Mouse (Mus musculus) thymus, adult 2 months (tissue): Measurements from ENCODE around the gene Atg7. TPM values are rescaled to one million over a fixed set of nuclear protein-coding genes. Genes with fewer than 3 reads are reported as not detected.

Source experiments
- DNase-seq: peaks from one replicate; pipeline ENCODE4 v3.0.0; 2021
- H3K27ac ChIP-seq: fragments of 200-500 bp; 2 replicates; pipeline ENCODE4 v1.5.1; 2012; ENCODE audit warnings: low read length, control low read depth; ENCODE audit not compliant: control insufficient read depth, insufficient read depth
- H3K27me3 ChIP-seq: fragments of 200-500 bp; 2 replicates; pipeline ENCODE4 v1.6.1; 2012; ENCODE audit warnings: mild to moderate bottlenecking, low read length, moderate library complexity, mixed read lengths; ENCODE audit not compliant: control insufficient read depth, insufficient read depth
- H3K36me3 ChIP-seq: fragments of 200-500 bp; 2 replicates; pipeline ENCODE4 v1.6.1; 2012; ENCODE audit warnings: mild to moderate bottlenecking, low read length, moderate library complexity; ENCODE audit not compliant: control insufficient read depth, insufficient read depth
- H3K4me1 ChIP-seq: fragments of 200-500 bp; replicated peaks from 2 replicates; pipeline ENCODE4 v1.6.1; 2012; ENCODE audit warnings: low read length; ENCODE audit not compliant: control insufficient read depth, insufficient read depth
- H3K4me3 ChIP-seq: fragments of 200-500 bp; 2 replicates; pipeline ENCODE4 v1.5.1; 2012; ENCODE audit warnings: mild to moderate bottlenecking, low read length, control low read depth, moderate library complexity; ENCODE audit not compliant: control insufficient read depth, insufficient read depth
- CTCF ChIP-seq: fragments of 200-500 bp; IDR thresholded peaks from 2 replicates; pipeline ENCODE4 v1.5.1; 2012; ENCODE audit warnings: mild to moderate bottlenecking, control low read depth, low read length, moderate library complexity, borderline replicate concordance; ENCODE audit not compliant: control insufficient read depth, poor library complexity, insufficient read depth; ENCODE audit errors: extremely low read depth
- POLR2A ChIP-seq: fragments of 200-500 bp; IDR thresholded peaks from 2 replicates; pipeline ENCODE4 v1.6.1; 2012; ENCODE audit warnings: mild to moderate bottlenecking, low read length, control low read depth, moderate library complexity; ENCODE audit not compliant: control insufficient read depth, poor library complexity, insufficient read depth; ENCODE audit errors: extremely low read depth
- WGBS: fragments of 180-500 bp; shearing (Covaris S2); methylation state at CpG from one replicate; pipeline ENCODE4 v1.1.7; 2018; 5-methylcytosine and 5-hydroxymethylcytosine counted together
- polyA plus RNA-seq: library from polyadenylated mRNA; depleted of rRNA; stranded (reverse); fragments of >200 nt; gene quantifications from 2 replicates; pipeline ENCODE4 v1.2.3, GENCODE M21; 2012

The Atg7 gene
- polyA plus RNA-seq, 1 experiment, result 18.2 TPM

DNA sequence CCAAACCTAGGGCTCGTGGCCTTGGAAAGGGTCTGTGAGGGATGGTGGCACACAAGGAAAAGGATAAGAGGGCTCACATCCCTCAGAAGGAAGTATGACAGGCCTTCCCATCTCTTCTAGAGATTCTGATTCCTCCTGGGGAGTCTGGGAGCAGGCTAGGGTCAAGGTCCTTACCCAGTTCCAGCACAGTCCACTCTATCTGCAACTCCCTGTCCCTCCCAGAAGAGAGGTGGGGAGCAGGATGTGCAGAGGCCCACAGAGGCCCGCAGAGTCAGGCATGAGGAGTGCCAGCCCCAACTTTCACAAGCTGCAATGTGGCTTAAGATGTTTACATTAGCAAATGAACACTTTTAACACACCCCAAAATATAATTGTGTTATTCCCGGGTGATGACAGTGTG lies 212.7 kb downstream of the Atg7 start:
- H3K36me3 ChIP-seq, result peaks cover 2% of the 10 kb centered on the region; the same call in 1 of the 2 replicates
- H3K4me3 ChIP-seq, result no peak overlapping the region
- no peak overlapping the region for H3K27ac ChIP-seq
- H3K4me1 ChIP-seq, result peaks cover 24% of the 10 kb centered on the region
- DNase-seq, result no peak
- no peak for TF ChIP-seq CTCF
- TF ChIP-seq POLR2A, result no peak
- 84% methylated on average over 3 of the region's 3 CpGs for WGBS
- no peaks in the 10 kb centered on the region for H3K27me3 ChIP-seq

DNA sequence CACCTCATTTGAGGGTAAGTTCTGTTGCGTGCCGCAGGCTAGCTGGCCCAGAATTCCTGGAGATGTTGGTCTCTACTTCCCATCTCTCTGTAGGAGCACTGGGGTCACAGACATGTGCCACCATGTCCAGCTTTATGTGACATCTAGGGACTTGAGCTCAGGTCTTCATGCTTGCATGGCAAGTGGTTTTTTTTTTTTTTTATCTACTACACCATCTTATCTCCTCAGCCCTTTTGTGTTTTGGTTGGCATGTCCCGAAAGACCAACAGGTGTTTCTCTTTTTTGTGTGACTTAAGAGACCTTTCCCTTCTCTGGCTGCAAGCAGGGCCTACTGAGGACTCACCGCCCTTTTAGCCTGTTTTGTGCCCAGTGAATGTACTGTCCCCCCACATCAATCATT lies 213.6 kb downstream of the Atg7 start:
- 60% methylated on average over 4 of the region's 4 CpGs for whole genome bisulfite sequencing
- peaks cover 11% of the 10 kb centered on the region for H3K36me3 ChIP-seq
- TF ChIP-seq POLR2A (no peak), CTCF (no peak)

GRCm38 (mm10) chr6:114857996-114858721 lies 215.3 kb downstream of the Atg7 start:
- peaks cover 24% of the 10 kb centered on the region for H3K4me1 ChIP-seq
- no peak for DNase-seq
- WGBS, result 91% methylated on average over 3 of the region's 3 CpGs
- no peaks in the 10 kb centered on the region for H3K27me3 ChIP-seq
- no peak overlapping the region for H3K27ac ChIP-seq
- H3K36me3 ChIP-seq, result peaks cover 27% of the 10 kb centered on the region
- H3K4me3 ChIP-seq, result no peak overlapping the region
- no peak for TF ChIP-seq POLR2A

More for the DNA sequence above, 213.6 kb downstream of the Atg7 start:
- H3K27me3 ChIP-seq, result no peaks in the 10 kb centered on the region
- H3K27ac ChIP-seq, result no peak overlapping the region
- no peak overlapping the region for H3K4me3 ChIP-seq
- DNase-seq, result no peak
- peaks cover 24% of the 10 kb centered on the region for H3K4me1 ChIP-seq

DNA sequence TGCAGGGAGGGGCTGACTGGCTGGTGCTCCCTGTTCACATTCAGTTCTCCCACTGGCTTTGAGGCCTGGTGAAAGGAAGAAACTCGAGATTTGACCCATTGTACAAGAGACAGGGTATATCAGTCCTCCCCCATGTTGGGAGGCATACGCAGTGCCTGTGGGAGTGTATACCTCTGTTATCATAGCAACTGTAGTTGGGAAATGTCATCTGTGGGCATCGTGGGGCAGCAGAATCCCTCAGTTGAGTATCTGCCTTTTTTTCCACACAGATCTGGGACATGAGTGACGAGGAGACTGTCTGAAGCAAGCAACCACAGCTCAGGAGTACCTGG lies 215.8 kb downstream of the Atg7 start:
- H3K4me3 ChIP-seq, result no peak overlapping the region
- H3K27ac ChIP-seq, result no peak overlapping the region
- H3K27me3 ChIP-seq, result no peaks in the 10 kb centered on the region
- peaks cover 24% of the 10 kb centered on the region for H3K4me1 ChIP-seq
- H3K36me3 ChIP-seq, result peaks cover 30% of the 10 kb centered on the region
- TF ChIP-seq CTCF (no peak), POLR2A (no peak)
- WGBS, result 93% methylated on average over 4 of the region's 4 CpGs
- no peak for DNase-seq

DNA sequence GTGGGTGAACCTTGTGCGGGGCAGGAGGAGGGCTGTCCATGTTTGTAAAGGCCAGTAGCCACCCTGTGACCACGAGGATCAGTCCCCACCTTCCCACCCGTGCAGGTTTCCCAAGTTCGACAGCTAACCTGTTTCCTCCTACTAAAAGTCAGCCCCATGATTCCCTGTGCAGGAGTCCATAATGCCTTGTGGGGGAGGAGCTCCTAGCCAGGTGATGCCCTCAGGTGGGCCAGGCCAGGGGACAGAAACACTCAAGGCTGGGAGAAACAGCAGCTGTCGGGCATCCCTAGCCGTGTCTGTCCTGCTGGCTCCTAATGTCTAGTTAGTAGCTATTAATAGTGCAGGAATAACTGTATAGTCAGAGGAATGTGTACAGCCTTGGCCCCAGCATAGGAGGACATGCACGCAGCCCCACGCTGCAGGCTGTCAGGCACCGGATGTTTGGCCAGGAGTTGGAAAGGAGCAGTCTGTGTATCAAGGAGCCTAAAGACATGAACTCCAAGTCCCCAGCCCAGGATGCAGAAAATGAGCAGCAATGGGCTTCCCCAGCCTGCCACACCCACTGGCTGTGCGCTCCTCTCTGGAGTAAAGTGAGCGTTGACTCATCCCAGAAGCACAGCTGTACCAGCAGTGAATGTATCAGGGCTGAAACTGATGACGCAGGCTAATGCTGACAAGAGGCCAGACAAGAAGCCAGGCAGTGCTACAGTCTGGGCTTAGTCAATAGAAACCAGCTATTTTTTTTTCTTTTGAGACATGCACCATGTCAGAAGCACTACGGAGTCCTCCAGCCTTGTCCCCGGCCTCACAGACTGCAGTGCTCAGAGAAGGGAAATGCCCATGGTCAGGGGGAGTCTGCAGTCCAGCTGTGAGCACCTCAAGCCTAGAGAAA lies 218.0 kb downstream of the Atg7 start:
- H3K36me3 ChIP-seq, result peaks cover 32% of the 10 kb centered on the region
- H3K27ac ChIP-seq, result no peak overlapping the region
- TF ChIP-seq POLR2A (no peak), CTCF (no peak)
- peaks cover 18% of the 10 kb centered on the region for H3K4me1 ChIP-seq
- WGBS, result 94% methylated on average over 14 of the region's 14 CpGs
- no peak overlapping the region for H3K4me3 ChIP-seq
- no peak for DNase-seq
- H3K27me3 ChIP-seq, result no peaks in the 10 kb centered on the region

GRCm38 (mm10) chr6:114861591-114861990 lies 218.7 kb downstream of the Atg7 start:
- H3K4me1 ChIP-seq, result peaks cover 16% of the 10 kb centered on the region
- no peak for TF ChIP-seq POLR2A
- no peak for TF ChIP-seq CTCF
- peaks cover 32% of the 10 kb centered on the region for H3K36me3 ChIP-seq
- H3K27me3 ChIP-seq, result no peaks in the 10 kb centered on the region
- no peak overlapping the region for H3K4me3 ChIP-seq
- DNase-seq, result no peak
- H3K27ac ChIP-seq, result no peak overlapping the region
- 81% methylated on average over 9 of the region's 9 CpGs for WGBS
